Mouse (Mus musculus): ENCODE results near the gene Bsdc1. TPM values are rescaled to one million over a fixed set of nuclear protein-coding genes. Genes with fewer than 3 reads are reported as not detected.
A peak's percentile ranks its signal among the peaks of the same experiment; 100 is the strongest.

Bsdc1 gene
- polyA plus RNA-seq, 1 experiment from 2014 or later = 25.0 TPM

DNA sequence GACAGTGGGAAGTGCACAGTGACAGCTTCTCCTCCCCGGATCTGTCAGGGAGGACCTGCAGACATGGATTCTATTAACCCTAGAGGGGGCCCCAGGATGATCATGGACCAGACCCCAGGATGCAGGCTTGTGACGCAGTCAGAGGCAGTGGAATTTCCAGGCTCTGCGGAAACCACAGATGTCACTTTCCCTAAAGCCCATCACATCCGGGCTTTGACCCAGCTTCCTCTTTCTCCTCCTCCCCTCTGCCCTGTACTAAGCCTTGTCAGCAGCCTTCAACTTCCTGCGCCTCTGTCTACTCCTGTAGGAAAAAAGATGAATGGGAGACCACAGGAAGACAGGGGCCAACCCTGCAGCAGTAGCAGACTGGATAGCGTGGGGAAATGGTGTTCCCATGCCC is 35.2 kb downstream of the Bsdc1 start:
- WGBS = 30% methylated on average over 6 of the region's 6 CpGs
- H3K4me1 ChIP-seq (ENCODE audit: control insufficient read depth, insufficient read depth, low read length) = peaks cover 23% of the 10 kb centered on the region
- H3K36me3 ChIP-seq (ENCODE audit: control insufficient read depth, insufficient read depth) = no peaks in the 10 kb centered on the region
- H3K4me2 ChIP-seq (ENCODE audit: low read depth, low read length) = no peak overlapping the region; the same call in 1 of the 2 replicates
- H3K4me3 ChIP-seq (ENCODE audit: low read length) = peak overlapping the region; percentile 7; the same call in 1 of the 2 replicates
- H3K27ac ChIP-seq (ENCODE audit: low read length) = peak overlapping the region; percentile 81
- peak overlapping the region; percentile 17; the same call in 1 of the 2 replicates for H3K9ac ChIP-seq (ENCODE audit: low read length)
- no peaks in the 10 kb centered on the region for H3K9me3 ChIP-seq (replicated peaks; ENCODE audit: control insufficient read depth, low read length)
- peak; percentile 35 for ATAC-seq (replicated peaks; ENCODE audit: extremely low read depth, insufficient read depth, low FRiP score)
- peaks cover 5% of the 10 kb centered on the region for H3K27me3 ChIP-seq (ENCODE audit: control insufficient read depth, insufficient read depth, low read length)

DNA sequence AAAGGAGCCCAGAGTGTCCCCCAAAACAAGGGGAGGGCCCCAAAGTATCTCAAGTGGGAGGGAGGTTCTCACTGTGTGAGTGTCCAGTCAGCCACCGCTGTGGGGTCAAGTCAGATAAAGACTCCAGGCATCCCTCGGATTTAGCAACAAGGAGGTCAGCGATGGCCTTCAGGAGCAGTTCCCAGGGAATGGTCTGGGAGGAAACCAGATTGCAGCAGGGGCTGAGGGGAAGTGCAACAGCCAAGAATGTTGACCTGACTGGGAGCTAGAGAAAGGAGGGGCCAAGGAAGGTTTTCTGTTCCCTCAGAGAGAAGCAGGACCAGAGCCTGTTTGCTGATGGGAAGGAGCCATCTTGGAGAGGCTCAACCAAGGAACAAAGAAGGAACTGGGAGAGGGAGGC is 37.6 kb downstream of the Bsdc1 start:
- peak overlapping the region; percentile 74 for H3K27ac ChIP-seq (ENCODE audit: low read length)
- H3K4me1 ChIP-seq (ENCODE audit: control insufficient read depth, insufficient read depth, low read length) = peaks cover 41% of the 10 kb centered on the region
- no peaks in the 10 kb centered on the region for H3K27me3 ChIP-seq (ENCODE audit: control insufficient read depth, insufficient read depth, low read length)
- no peaks in the 10 kb centered on the region for H3K9me3 ChIP-seq (replicated peaks; ENCODE audit: control insufficient read depth, low read length)
- H3K4me3 ChIP-seq (ENCODE audit: low read length) = no peak overlapping the region
- 26% methylated on average over 3 of the region's 3 CpGs for WGBS
- H3K9ac ChIP-seq (ENCODE audit: low read length) = 0 out of 2 replicates have a peak overlapping the region, but pooled peaks have one; percentile 8
- no peaks in the 10 kb centered on the region for H3K36me3 ChIP-seq (ENCODE audit: control insufficient read depth, insufficient read depth)
- no peak overlapping the region for H3K4me2 ChIP-seq (ENCODE audit: low read depth, low read length)
- ATAC-seq (replicated peaks; ENCODE audit: extremely low read depth, insufficient read depth, low FRiP score) = no peak

DNA sequence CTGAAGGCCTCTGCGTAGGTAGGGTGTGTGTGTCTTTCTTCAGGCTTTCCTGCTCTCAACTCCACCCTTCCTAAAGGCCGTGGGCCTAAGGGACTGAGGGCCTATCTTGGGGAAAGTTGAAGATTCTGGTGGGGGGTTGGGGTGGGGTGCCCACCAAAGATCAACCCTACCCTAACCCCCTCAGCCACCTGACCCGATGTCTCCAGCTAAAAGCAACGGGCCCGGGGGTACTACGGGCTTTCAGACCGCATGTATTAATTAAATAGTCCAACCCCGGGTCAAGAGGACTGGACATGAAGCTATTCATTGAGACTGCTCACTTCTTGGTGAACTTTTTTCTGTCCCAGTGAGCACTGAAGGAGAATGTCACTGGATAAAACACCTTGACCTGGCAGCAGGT is 38.6 kb downstream of the Bsdc1 start:
- Histone ChIP-seq H3K27me3 (ENCODE audit: control insufficient read depth, insufficient read depth, low read length) (no peaks in the 10 kb centered on the region), H3K9me3 (replicated peaks; ENCODE audit: control insufficient read depth, low read length) (no peaks in the 10 kb centered on the region), H3K9ac (ENCODE audit: low read length) (peak overlapping the region; percentile 79), H3K27ac (ENCODE audit: low read length) (peak overlapping the region; percentile 94), H3K4me3 (ENCODE audit: low read length) (peak overlapping the region; percentile 59), H3K4me1 (ENCODE audit: control insufficient read depth, insufficient read depth, low read length) (peaks cover 48% of the 10 kb centered on the region), H3K36me3 (ENCODE audit: control insufficient read depth, insufficient read depth) (no peaks in the 10 kb centered on the region), H3K4me2 (ENCODE audit: low read depth, low read length) (peak overlapping the region; percentile 85)
- no peak for ATAC-seq (replicated peaks; ENCODE audit: extremely low read depth, insufficient read depth, low FRiP score)
- WGBS = 79% methylated on average over 8 of the region's 8 CpGs

DNA sequence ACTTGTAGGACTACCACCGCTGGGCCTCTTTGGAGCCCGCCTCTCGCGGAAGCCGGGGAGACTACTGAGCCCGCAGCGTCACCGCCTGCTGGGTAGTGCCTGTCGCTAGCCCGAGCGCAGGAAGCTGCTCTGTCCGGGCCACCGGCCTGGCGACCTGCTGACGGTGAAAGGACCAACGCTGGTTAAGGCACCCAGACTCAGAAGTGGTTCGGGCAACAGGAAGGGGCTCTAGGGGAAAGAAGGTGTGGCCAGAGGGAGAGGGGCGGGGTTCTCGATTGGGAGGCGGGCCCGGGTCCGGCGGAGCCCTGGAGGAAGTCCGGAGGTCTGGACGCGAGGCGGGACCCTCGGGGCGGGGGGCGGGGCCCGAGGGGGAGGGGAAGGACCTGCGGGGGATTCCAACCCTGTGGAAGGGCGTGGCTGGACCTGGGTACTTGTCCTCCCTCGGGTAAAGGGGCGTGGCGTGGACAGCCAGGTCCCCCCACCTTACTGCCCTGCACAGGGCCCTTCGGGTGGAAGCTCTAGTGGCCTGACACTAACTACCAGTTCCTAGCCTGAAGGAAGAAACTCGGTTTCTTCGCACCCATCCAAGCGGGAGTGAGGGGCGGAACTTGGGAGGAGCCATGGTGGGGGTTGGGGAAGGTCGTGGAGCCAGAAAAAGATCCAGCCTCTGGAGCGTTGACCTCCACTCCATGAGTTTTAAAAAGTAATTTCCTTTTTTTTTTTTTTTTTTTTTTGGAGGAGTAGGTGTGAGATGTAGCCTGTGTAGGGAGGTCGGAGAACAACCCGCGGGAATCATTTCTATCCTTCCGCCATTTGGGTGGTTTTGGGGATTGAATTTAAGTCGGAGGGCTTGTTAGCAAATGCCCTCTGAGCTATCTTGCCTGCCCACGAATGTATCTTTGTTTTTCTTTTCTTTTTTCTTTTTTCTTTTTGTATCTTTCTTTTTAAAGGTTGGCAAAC is 39.5 kb downstream of the Bsdc1 start:
- Histone ChIP-seq H3K36me3 (ENCODE audit: control insufficient read depth, insufficient read depth) (no peaks in the 10 kb centered on the region), H3K27me3 (ENCODE audit: control insufficient read depth, insufficient read depth, low read length) (no peaks in the 10 kb centered on the region), H3K27ac (ENCODE audit: low read length) (peak overlapping the region; percentile 94), H3K9ac (ENCODE audit: low read length) (peak overlapping the region; percentile 79), H3K9me3 (replicated peaks; ENCODE audit: control insufficient read depth, low read length) (no peaks in the 10 kb centered on the region), H3K4me1 (ENCODE audit: control insufficient read depth, insufficient read depth, low read length) (peaks cover 46% of the 10 kb centered on the region), H3K4me2 (ENCODE audit: low read depth, low read length) (peak overlapping the region; percentile 85), H3K4me3 (ENCODE audit: low read length) (peak overlapping the region; percentile 59)
- ATAC-seq (replicated peaks; ENCODE audit: extremely low read depth, insufficient read depth, low FRiP score) = peak; percentile 90
- WGBS = 2% methylated on average over 44 of the region's 49 CpGs

DNA sequence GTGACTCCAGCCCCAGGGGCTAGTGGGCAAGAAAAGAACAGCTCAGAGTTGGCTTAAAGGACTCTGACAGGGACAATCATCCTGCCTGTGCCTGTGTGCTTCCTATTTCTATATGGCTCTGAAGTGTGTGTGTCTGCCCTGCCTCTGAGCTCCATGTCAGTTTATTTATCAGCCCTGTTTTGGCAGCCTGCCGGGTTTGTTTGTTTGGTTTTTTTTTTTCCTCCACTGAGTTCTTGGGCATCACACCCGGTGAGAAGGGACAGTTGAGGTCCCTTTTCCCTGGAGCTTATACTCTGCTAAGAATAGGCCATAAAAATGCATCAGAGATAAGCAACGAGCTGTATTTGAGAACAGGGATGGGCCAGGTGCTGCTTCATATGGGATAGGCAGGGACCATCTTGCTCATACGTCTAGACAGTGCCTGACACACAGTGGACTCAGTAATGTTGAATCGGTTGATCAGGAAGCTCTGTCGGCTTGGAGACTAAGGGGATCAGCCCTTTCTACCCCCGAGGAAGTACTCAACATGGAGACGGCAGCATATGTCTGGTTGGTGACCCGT is 41.0 kb downstream of the Bsdc1 start:
- no peaks in the 10 kb centered on the region for H3K9me3 ChIP-seq (replicated peaks; ENCODE audit: control insufficient read depth, low read length)
- H3K4me2 ChIP-seq (ENCODE audit: low read depth, low read length) = no peak overlapping the region
- WGBS = 42% methylated on average over 9 of the region's 9 CpGs
- H3K36me3 ChIP-seq (ENCODE audit: control insufficient read depth, insufficient read depth) = no peaks in the 10 kb centered on the region
- no peak overlapping the region for H3K4me3 ChIP-seq (ENCODE audit: low read length)
- H3K9ac ChIP-seq (ENCODE audit: low read length) = no peak overlapping the region
- ATAC-seq (replicated peaks; ENCODE audit: extremely low read depth, insufficient read depth, low FRiP score) = no peak
- no peaks in the 10 kb centered on the region for H3K27me3 ChIP-seq (ENCODE audit: control insufficient read depth, insufficient read depth, low read length)
- H3K27ac ChIP-seq (ENCODE audit: low read length) = peak overlapping the region; percentile 36
- H3K4me1 ChIP-seq (ENCODE audit: control insufficient read depth, insufficient read depth, low read length) = peaks cover 36% of the 10 kb centered on the region

DNA sequence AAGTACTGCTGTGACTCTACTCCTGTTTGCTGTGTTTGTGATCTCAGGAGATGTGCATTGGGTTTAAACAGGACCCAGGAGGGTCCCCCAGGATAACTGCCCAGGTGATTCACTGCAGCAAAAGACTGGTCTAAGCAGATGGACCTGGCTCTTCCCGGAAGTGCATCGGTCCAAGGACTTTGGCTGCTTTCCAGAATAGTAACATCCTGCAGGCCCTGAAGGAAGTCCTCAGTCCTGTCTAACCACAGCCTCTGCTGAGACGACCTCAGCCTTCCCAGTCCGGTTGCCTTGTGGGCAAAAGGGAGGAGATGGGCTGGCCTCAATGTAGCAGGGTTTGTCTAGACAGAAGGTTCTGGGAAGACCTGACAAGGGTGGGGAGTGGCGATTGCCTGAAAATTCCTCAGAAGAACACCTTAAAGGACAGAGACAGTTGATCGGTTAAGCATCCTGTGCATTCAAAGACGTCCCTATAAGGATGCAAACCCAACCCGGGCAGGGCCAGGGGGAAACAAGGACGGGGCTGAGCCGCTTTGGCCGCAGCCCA is 41.6 kb downstream of the Bsdc1 start:
- Histone ChIP-seq H3K4me3 (ENCODE audit: low read length) (no peak overlapping the region), H3K9me3 (replicated peaks; ENCODE audit: control insufficient read depth, low read length) (no peaks in the 10 kb centered on the region), H3K9ac (ENCODE audit: low read length) (no peak overlapping the region), H3K36me3 (ENCODE audit: control insufficient read depth, insufficient read depth) (no peaks in the 10 kb centered on the region), H3K27ac (ENCODE audit: low read length) (peak overlapping the region; percentile 36; the same call in 1 of the 2 replicates), H3K4me1 (ENCODE audit: control insufficient read depth, insufficient read depth, low read length) (peaks cover 42% of the 10 kb centered on the region), H3K4me2 (ENCODE audit: low read depth, low read length) (no peak overlapping the region), H3K27me3 (ENCODE audit: control insufficient read depth, insufficient read depth, low read length) (no peaks in the 10 kb centered on the region)
- 56% methylated on average over 11 of the region's 11 CpGs for WGBS
- ATAC-seq (replicated peaks; ENCODE audit: extremely low read depth, insufficient read depth, low FRiP score) = no peak

DNA sequence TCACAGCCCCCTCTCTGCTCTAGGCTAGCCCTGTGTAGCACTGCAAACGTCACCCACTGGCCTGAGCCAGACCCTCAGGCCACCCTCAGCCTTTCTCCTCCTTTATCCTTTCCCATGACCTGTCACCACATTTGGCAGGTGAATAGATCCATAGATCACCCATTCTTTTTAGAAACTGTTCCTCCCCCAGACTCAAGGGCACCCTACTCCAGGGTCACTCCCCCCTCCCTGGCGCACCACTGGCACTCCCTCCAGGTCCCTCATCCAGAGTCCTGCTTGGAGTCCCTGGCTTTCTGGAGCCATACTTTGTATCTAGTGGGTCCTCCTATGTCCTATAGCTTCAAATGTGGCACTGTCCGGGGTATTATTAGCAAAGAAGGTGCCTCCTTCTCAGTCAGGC is 44.1 kb downstream of the Bsdc1 start:
- Histone ChIP-seq H3K27ac (ENCODE audit: low read length) (no peak overlapping the region), H3K27me3 (ENCODE audit: control insufficient read depth, insufficient read depth, low read length) (no peaks in the 10 kb centered on the region), H3K4me2 (ENCODE audit: low read depth, low read length) (no peak overlapping the region), H3K4me3 (ENCODE audit: low read length) (no peak overlapping the region), H3K4me1 (ENCODE audit: control insufficient read depth, insufficient read depth, low read length) (peaks cover 53% of the 10 kb centered on the region), H3K36me3 (ENCODE audit: control insufficient read depth, insufficient read depth) (no peaks in the 10 kb centered on the region), H3K9me3 (replicated peaks; ENCODE audit: control insufficient read depth, low read length) (no peaks in the 10 kb centered on the region), H3K9ac (ENCODE audit: low read length) (no peak overlapping the region)
- ATAC-seq (replicated peaks; ENCODE audit: extremely low read depth, insufficient read depth, low FRiP score) = no peak
- WGBS = 88% methylated on average over 3 of the region's 3 CpGs

DNA sequence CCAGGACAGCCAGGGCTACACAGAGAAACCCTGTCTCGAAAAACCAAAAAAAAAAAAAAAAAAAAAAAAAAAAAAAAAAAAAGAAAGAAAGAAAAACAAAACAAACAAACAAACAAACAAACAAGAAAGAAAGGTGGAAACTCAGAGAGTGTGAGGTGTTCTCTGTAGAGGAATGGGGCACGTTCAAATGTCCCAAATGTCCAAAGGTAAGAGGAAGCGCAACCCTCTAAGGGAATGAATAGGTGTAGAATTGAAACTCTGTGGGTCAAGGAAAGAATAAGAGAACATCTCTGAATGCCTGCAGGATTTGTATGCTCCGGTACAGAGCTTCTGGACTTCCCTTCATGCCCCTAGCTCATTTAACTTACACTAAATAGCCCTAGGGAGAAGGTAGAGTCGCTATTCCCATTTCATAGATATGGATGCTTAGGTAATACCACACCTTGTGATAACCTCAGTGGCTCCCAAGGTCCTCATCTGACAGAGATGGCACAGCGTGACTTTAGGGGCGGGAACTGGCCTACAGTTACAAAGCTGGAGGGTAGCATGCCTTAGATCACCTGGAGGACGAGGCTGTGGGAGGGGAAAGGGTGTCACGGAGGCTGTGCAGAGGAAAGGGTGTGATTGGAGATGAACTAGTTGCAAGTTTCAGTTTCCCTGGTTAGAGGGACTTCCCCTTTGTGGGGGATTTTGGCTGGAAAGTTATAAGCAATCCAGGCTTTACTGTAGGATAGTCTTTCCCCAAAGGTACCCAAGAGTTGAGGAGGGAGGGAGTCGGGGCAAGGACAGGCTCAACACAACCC is 46.3 kb downstream of the Bsdc1 start:
- Histone ChIP-seq H3K9me3 (replicated peaks; ENCODE audit: control insufficient read depth, low read length) (no peaks in the 10 kb centered on the region), H3K9ac (ENCODE audit: low read length) (0 out of 2 replicates have a peak overlapping the region, but pooled peaks have one; percentile 16), H3K4me1 (ENCODE audit: control insufficient read depth, insufficient read depth, low read length) (peaks cover 42% of the 10 kb centered on the region), H3K4me3 (ENCODE audit: low read length) (no peak overlapping the region), H3K36me3 (ENCODE audit: control insufficient read depth, insufficient read depth) (no peaks in the 10 kb centered on the region), H3K4me2 (ENCODE audit: low read depth, low read length) (peak overlapping the region; percentile 31), H3K27me3 (ENCODE audit: control insufficient read depth, insufficient read depth, low read length) (no peaks in the 10 kb centered on the region), H3K27ac (ENCODE audit: low read length) (peak overlapping the region; percentile 38)
- no peak; the same call in 1 of the 2 replicates for ATAC-seq (replicated peaks; ENCODE audit: extremely low read depth, insufficient read depth, low FRiP score)
- 48% methylated on average over 9 of the region's 10 CpGs for WGBS

All from heart, embryonic 16.5 days (tissue).